Mouse (Mus musculus) heart, postnatal 14 days (tissue): Measurements from ENCODE around the gene Spsb4. TPM values are rescaled to one million over a fixed set of nuclear protein-coding genes. Genes with fewer than 3 reads are reported as not detected.

ENCODE experiments used
- DNase-seq, 2 experiments: peaks; one replicate each; pipeline ENCODE4 v3.0.0; 2021 to 2022
- intact Hi-C: fragments of 180-260 bp; cut with DNase I; formaldehyde crosslinking; loops from one replicate; pipeline ENCODE4 v1.15.1; 2025
- total RNA-seq, 2 experiments: library from RNA; stranded (reverse); gene quantifications; 2 replicates each; pipeline ENCODE4 v1.2.3; 2021

The Spsb4 gene
- total RNA-seq, 2 experiments from 2014 or later: 5.0 to 9.0 TPM

DNA sequence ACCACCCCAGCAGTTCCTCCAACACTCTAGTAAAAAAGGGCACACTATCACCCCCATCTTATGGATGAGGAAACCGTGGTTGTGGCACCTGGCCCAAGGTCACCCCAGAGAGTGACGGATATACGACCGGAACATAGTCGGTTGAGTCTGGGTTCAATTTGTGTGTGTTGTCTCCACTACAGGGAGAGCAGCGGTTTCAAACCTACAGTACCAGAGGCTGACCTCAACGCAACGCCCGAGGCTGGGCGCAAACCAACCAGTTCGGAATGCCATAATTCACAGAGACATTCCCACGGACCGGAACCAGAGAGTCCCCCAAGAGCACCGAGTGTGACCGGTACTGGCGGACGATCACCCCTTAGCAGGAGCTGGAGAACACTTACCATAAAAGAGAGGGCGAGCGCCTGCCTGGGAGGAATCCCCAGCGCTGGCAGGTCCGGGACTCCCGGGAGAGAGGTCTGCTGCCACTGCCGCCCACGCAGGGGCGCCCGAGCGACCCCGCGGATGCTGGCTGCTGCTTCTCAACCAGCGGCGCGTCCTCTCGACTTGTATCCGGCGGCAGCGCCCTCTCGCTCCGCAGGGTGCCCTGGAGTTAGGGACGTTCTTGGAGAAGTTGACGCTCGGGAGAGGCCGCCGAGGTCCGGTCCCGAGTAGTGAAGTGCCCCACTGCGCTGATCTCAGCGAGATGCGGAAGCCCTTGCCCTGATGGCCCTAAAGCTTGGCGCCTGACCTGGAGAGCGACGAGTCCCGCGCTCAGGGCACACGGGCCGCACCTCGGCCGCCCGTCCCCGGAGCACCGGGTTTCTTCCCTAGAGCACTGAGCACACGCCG, 617 bp downstream of the Spsb4 start:
- intact Hi-C loops: loop anchor here (2.0 to 5.0 kb wide), 3 partner anchors 51 to 144 kb away; no protein-coding TSS in a partner anchor
- peak; percentile 65 to 73 for DNase-seq

DNA sequence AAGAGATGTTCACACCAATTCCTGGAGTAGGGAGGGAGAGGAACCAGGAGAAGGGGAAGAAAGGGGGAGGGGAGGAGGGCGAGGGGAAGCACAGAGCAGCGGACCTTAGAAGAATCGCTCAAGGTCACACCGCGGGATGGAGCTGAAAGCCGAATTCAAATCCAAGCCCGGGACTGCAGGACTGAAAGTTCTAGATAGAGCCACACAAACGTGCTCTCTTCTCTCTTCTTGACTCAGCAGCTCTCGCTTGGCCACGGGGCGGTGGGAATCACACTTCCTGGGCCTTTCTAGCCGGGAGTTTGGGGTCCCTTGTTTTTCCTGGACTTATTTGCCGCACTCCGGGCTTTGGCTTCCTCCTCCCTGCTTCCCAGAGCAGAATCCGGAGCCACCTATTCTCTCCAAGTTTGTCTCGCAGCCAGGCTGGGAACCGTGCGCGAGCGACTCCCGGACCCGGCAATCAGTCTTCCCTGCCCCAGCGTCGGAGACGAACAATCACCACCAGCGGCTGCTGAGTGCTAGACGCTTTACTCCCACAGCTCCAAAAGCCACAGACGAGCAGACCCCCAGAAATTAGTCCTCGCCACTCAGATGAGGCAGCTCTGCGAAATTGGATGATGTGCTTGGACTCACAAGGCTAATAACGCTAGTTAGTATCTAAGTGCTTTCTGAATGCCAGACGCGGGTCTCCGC, 1.4 kb downstream of the Spsb4 start:
- intact Hi-C loops: loop anchor here (5.0 kb wide), 1 partner anchor 145 kb away; no protein-coding TSS in a partner anchor
- peak; percentile 22 to 45 for DNase-seq

DNA sequence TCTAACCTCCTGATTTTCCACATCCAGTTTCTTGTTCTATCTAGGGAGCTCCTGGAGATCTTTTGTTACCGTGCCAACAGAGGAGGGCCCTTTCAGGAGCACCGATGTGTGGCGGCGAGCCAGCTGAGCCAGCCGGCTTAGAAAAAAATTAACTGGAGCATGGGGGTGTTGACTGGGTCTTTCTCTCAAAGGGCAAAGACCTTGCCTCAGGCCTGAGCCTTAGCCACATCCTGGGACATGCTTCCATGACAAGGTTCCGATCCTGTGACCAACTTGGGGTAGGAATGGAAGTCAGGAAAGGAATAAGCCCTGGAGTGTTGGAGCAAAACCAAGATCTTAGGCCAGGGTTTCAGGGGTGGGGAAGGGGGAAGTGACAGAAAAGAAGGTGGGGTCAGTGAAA, 2.9 kb downstream of the Spsb4 start:
- intact Hi-C loops: loop anchor here (5.0 kb wide), 1 partner anchor 147 kb away; no protein-coding TSS in a partner anchor

DNA sequence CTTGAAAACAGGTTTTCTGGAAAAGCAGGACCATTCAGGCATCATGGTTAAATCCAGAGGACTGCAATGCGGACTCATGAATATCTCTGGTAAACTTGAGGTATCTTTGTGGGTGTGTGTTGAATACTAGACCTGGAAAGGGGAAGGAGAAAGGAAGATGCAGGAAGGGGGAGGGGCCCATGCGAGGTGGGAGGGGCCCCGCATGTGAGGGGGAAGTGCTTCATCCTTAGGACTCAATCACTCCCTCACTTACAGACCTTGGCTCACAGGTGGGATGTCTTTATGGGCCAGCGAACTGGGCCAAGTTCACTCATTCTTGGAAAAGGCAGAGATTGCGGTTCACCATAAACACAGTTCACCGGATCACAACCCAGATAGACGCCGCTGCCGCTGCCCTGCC, 4.9 kb downstream of the Spsb4 start:
- intact Hi-C loops: no loop called here

More for the DNA sequence above, 2.9 kb downstream of the Spsb4 start:
- DNase-seq: no peak

DNA sequence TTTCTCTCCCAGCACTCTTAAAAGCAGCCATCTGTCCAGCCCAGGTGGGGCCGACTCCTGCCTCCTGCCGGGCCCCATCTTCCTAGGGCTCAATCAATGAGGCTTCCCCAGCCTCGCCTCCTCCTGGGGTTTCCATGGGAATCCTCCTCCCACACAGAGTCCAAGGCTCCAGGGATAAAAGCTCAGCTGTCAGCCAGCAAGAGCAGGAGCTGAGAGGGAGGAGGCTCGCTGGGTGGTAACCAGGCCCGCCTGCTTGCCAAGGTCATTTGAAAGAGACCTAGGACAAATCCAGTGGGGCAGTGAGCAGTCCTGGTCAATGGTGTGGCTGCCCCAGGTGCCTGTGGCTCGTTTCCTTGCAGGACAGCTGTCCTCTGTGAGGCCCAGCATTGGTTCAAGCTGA, 5.5 kb downstream of the Spsb4 start:
- intact Hi-C loops: no loop called here
- DNase-seq: no peak

More for the DNA sequence above, 4.9 kb downstream of the Spsb4 start:
- no peak for DNase-seq

DNA sequence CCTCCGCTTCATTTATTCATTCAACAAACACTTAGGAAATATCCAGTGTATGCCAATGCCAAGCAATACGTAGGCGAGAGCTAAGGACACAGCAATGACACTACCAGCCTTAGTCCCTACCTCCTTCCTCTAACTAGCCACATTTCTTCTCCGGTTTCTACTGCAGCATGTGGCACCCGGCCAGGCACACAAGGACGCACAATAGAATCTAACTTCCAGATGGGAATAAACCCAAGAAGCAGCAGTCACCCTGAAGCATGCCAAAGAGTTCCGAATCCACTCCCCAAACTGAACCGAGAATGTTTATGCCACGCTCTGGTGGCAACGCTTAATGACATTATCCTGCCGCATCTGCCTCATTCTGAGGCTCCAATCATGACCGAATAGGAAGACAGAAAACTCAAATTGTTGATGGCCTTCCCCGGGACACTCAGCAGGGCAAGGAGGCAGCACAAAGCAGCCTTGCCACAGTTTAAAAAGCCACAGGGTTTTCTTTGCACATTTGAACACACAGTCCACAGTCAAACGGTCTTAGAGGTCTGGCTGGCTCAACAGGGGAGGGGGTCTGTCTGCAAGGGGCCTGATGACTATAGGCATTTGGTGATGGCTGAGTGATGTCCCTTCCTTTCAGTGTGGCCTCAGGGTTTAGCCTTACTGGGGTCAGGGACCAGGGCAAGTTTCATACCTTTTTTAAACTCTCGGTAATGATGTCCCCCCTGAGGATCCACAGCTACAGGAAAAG, 7.0 kb downstream of the Spsb4 start:
- intact Hi-C loops: no loop called here
- no peak for DNase-seq

DNA sequence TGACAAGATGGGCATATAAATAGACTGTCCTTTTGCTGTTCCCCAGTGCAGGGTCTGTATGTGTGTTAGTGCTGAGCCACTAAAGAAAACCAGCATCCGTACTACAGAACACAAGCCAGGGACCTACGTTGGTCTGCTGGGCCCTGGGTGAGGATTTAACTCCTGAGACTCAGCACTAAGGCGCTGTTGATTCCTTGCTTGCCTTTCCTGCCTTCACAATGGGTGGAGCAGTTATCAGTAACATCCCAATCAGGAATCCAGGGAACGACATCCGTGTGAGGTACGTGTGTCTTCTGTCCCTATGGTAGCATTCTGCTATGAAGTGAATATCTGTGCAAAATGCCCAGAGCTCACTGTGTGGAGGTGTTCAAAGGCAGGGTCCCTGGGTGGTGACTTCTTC, 8.2 kb downstream of the Spsb4 start:
- intact Hi-C loops: no loop called here
- DNase-seq: no peak

DNA sequence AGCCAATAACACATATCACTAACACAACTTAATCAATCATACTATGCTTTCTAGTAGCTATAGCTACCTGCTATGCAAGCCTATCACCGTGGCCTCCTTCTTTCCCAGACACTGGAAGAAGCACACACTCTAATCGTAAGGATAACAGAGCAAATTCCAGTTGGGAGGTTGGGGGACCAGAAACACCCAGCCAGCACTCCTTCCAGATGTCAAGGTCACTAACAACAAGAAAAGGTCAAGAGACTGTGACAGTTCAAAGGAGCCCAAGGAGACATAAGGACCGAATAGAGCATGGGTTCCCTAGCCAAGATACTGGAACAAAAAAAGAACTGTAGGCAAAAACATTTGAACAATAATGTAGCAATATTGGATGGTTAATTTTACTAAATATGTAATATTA, 13.9 kb downstream of the Spsb4 start:
- intact Hi-C loops: no loop called here
- no peak for DNase-seq

DNA sequence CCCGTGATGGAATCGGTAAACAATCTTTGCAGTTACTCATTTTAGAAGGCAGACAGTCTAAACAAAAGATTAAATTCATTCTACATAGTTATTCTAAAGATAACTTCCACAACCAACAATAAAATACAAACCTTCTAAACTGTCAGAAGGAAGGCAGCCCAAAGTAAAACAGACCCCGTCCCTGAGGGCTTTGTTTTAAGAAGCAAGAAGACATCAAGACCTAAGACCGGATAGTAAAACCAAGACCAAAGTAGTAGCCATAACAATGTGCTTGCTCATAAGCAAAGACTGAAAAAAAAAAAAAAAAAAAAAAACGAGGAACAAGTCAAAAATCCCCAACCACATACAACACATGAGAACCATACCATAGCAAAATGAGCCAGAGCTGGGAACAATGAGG, 15.5 kb downstream of the Spsb4 start:
- intact Hi-C loops: no loop called here
- no peak for DNase-seq

DNA sequence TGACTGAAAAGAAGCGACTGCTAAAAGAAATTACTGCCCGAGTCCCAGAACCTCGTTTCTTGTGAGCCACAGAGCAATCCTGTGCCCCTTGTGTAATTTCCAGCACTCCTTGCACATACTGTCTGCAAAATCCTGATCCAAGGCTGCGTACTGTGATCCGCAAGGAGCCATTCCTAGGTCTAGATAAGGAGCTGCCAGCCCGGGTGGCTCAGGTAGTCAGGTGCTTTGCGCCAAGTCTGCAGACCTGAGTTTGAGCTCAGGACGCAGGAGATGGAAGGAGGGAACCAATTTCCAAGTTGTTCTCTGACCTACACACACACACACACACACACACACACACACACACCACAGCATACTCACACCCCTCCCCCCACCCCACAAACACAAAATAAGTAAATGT, 16.0 kb downstream of the Spsb4 start:
- intact Hi-C loops: no loop called here
- DNase-seq: no peak

DNA sequence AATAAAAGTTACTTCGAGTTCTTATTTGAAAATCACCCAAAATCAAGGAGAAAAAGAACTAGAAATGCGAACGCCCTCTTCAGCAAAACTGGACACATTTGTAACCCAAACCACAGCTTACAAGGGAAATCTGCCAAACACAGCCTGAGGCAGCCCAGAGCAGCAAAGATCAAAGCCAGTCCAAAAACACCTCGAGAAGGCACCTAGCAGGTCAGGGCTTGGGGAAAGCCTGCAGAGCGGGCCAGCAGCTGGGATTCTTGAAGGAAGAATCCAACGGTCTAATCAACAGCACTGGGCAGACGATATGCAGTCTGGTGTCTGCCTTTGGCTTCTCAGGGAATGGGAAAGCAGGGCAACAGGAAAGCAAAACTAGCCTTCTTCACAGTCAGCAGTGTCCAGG, 16.6 kb downstream of the Spsb4 start:
- intact Hi-C loops: no loop called here
- no peak for DNase-seq

DNA sequence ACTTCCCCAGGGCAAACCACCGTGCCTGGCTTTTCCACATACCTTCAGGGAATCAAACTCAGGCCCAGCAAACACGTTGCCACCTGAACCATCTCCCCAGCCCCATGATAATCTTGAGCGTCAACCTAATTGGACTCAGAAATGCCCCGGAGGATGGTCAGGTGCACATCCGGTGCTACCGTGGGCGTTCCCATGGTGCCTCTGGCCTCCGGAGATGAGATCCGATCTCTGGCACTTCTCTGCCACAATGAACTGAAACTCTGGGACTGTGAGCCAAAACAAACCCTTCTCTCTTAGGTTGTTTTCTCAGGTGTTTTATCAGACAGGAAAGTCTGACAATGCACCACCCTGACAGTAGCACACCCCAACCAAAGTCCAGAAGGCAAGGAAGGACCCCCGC, 17.2 kb downstream of the Spsb4 start:
- intact Hi-C loops: no loop called here
- DNase-seq: no peak

DNA sequence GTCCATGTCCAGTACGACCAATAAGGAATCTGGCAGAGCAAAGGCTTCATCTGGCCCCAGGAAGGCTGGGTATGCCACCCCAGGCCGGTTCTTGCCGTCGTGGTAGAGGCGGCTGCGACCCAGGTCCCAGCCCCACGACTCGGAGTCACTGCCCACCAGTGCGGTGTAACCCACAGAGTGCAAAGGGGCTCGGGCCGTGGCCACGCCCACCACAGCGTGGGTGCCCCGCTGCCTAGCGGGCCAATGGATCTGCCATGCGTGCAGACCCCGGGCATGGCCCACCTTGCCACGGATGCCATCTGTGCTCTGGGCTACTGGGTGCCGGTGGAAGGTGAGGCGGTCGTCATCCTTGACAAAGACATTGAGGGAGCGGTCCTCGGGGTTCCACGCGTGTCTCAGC, 22.9 kb downstream of the Spsb4 start:
- intact Hi-C loops: no loop called here
- no peak for DNase-seq

DNA sequence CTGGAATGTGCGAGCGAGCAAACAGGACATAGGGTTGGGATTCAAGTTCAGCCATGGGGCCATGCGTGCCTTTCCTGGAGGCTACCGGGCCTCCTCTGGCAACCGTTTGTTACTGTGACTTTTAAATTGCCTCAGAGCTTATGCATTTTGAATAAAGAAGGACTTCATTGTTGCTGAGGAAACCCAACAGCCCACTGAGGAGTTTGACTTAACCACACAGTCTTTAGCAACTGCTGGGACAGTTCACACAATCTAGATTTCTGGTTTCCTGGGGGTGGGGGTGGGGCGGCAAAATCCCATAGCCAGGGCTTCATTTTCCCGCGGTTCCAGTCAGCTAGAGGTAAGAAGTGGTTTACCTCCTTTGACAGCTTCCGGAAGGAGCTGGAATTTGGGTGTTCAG, 23.9 kb downstream of the Spsb4 start:
- intact Hi-C loops: no loop called here
- DNase-seq: no peak

DNA sequence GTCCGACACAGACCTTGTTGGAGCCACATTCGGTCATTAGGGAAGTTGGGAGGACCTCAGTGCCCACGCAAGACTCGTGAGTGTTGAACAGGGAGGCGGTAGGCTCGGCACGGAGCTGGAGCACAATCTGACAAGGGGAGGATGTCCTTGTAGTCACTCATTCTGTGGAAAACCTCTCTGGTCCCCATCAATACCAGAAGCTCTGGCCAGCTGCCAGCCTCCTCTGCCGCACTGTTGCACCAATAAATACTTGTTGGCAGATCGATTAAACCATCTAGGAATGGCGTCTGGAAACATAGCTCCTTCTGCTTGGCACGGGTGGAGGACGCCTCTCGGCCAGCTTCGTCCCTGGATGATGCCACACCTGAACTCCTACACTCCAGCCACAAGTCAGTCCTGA, 27.5 kb downstream of the Spsb4 start:
- no peak for DNase-seq
- intact Hi-C loops: no loop called here

DNA sequence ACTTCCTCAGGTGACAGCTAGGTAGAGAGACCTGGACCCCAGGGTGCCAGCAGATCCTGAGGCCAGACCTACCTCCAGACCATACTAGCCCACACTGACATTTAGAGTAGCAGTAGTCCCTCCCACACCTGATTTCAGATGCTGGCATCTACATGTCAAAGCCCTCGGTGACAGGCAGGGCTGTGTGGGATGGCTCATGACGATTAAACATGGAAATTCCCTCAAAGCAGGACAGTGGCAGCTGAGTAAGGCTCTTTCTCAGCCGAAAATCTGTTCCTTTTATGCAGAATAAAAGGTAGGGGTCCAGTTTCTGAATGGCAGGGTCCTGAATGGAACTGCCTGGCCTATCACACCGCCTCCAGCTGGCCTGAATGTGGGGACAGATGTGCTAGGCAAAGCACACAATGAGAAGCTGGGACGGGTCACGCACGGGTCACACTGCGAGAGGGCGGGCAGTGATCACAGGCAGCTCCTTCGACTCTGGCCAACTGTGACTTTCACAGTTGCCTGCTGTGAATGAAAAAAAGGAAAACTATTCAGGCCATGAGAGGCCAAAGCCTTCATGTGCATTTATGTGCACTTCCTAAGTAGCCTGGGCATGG, 29.2 kb downstream of the Spsb4 start:
- peak; percentile 34 to 58 for DNase-seq
- intact Hi-C loops: no loop called here

DNA sequence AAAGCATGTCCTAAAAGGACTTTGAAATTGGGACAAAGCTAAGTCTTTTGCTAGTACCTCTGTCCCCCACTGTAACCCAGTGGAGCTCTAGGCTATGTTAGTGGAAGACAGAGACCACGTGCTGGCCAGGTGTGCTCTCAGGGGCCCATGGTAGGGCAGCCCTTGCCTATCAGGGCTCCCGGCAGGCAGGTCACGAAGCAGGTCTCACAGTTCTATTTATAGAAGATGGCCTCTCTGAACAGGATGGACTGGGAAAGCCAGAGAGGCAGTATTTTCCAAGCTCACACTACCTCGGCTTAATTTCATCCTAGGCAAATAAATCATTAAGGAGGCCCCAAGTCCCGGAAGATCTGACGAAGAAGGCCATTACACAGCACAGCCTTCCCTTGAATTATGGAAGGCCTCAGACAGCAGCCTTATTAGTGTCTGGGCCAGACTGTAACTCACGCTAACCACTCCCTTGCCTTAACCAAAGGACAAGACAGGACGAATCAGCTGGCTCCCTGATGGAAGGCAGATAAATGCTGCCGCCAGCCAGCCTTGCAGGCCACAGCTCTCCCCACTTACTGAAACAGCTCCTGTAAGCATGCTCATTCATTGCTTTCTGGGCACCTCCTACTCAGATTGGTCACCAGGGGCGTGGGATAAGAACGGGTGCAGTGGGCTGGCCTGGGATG, 31.7 kb downstream of the Spsb4 start:
- intact Hi-C loops: no loop called here
- DNase-seq: no peak

DNA sequence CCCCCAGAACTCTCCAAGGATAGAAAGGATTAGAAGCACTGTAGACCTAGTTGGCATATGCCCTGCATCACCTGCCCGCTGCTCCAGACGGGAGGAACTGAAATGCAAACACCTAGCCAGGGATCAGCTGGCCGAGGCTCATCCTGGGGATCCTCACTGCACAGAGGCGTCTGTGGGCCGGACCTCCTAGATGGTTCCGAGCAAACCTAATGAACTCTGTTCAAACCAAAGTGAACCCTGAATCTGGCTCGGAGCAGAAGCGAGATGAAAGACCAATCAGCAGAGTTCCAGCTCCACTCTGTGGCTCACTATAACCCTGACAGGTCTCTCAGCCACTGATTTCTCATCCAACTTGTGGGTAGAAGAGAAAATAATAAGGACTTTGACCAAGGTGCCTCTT, 34.6 kb downstream of the Spsb4 start:
- intact Hi-C loops: no loop called here
- DNase-seq: no peak

DNA sequence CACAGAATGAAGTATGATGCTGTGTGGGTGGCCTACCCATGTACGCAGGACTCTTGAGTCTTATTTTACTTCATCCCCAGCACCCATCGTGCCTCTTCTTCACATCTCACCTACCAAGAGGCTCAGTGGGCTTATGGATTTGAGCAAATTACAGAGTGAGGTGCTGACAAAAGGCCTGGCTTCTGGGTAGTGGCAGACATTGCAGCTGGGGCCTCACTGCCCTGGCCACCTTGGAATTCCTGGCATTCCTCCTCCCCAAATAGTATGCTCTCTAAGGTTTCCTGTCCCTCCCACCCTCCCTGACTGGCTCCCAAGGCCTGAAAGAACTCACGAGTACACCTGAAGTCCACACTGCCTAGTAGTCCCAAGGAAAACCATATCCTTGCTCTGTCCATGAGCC, 35.7 kb downstream of the Spsb4 start:
- DNase-seq: no peak
- intact Hi-C loops: no loop called here

DNA sequence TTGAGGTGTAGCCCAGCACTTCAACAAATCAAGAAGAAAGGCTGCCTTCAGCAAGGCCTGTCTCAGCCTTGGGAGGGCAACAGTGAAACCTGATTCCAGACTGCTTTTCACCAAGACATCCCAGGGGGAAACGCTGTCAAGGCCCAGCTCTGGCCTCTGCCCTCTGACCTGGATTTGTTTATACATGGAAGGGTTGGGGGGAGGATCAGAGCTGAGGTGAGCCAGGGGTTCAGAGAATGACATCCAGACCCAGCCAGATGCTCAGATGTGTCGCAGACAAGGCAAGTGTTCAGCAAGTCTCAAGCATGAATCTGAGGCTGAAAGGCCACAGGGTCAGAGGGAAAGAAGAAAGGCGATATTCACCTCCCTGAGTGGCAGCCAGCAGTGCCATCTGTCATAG, 36.3 kb downstream of the Spsb4 start:
- no peak for DNase-seq
- intact Hi-C loops: no loop called here
